Mouse (Mus musculus) lung, adult 2 months (tissue): Measurements from ENCODE around the gene Sema5b. TPM values are rescaled to one million over a fixed set of nuclear protein-coding genes. Genes with fewer than 3 reads are reported as not detected.

Experiments
- DNase-seq: peaks from one replicate; pipeline ENCODE4 v3.0.0; 2022
- H3K4me1 ChIP-seq: fragments of 200-500 bp; 2 replicates; pipeline ENCODE4 v1.6.1; 2011; ENCODE audit warnings: low read length; ENCODE audit not compliant: control insufficient read depth, insufficient read depth
- H3K4me3 ChIP-seq: fragments of 200-500 bp; replicated peaks from 2 replicates; pipeline ENCODE3; 2011; ENCODE audit warnings: low read depth, mild to moderate bottlenecking, control low read depth, low read length; ENCODE audit errors: extremely low read depth
- CTCF ChIP-seq: fragments of 200-500 bp; IDR thresholded peaks from 2 replicates; pipeline ENCODE4 v1.5.1; 2011; ENCODE audit warnings: mild to moderate bottlenecking, low read length, control low read depth; ENCODE audit not compliant: insufficient read depth
- POLR2A ChIP-seq: fragments of 200-500 bp; IDR thresholded peaks from 2 replicates; pipeline ENCODE4 v1.6.1; 2011; ENCODE audit warnings: low read depth, mild to moderate bottlenecking, control low read depth, low read length, borderline replicate concordance; ENCODE audit errors: extremely low read depth
- WGBS: fragments of 180-500 bp; shearing (Covaris S2); methylation state at CpG from one replicate; pipeline ENCODE4 v1.1.7; 2018; 5-methylcytosine and 5-hydroxymethylcytosine counted together
- polyA plus RNA-seq: library from polyadenylated mRNA; depleted of rRNA; stranded (reverse); fragments of >200 nt; gene quantifications from 2 replicates; pipeline ENCODE4 v1.2.3, GENCODE M21; 2012

The Sema5b gene
- polyA plus RNA-seq, 1 experiment = 0.76 TPM

- TF ChIP-seq CTCF (no peak), POLR2A (no peak)
- H3K4me3 ChIP-seq = no peak overlapping the region
- DNase-seq = no peak
- WGBS = 62% methylated on average over 15 of the region's 15 CpGs
- H3K4me1 ChIP-seq = no peaks in the 10 kb centered on the region
These were observed 27.4 kb downstream of the Sema5b start for GRCm38 (mm10) chr16:35568225-35568880.

- WGBS = 58% methylated on average over 2 of the region's 2 CpGs
- TF ChIP-seq CTCF (no peak), POLR2A (no peak)
- Histone ChIP-seq H3K4me3 (no peak overlapping the region), H3K4me1 (no peaks in the 10 kb centered on the region)
- no peak for DNase-seq
These were observed 28.4 kb downstream of the Sema5b start for GRCm38 (mm10) chr16:35569347-35569746.

- no peak for DNase-seq
- H3K4me1 ChIP-seq = no peaks in the 10 kb centered on the region
- 41% methylated on average over 9 of the region's 9 CpGs for WGBS
- no peak overlapping the region for H3K4me3 ChIP-seq
- no peak for TF ChIP-seq CTCF
- TF ChIP-seq POLR2A = no peak
These were observed 28.8 kb downstream of the Sema5b start for GRCm38 (mm10) chr16:35569758-35570157.

GRCm38 (mm10) chr16:35570627-35571026, 29.7 kb downstream of the Sema5b start:
- no peak overlapping the region for H3K4me3 ChIP-seq
- TF ChIP-seq POLR2A (no peak), CTCF (no peak)
- 54% methylated on average over 12 of the region's 12 CpGs for WGBS
- DNase-seq = no peak
- no peaks in the 10 kb centered on the region for H3K4me1 ChIP-seq

GRCm38 (mm10) chr16:35573586-35573985, 32.6 kb downstream of the Sema5b start:
- Histone ChIP-seq H3K4me3 (no peak overlapping the region), H3K4me1 (no peaks in the 10 kb centered on the region)
- TF ChIP-seq POLR2A (no peak), CTCF (no peak)
- 97% methylated on average over 3 of the region's 3 CpGs for WGBS
- no peak for DNase-seq

- no peak for DNase-seq
- WGBS = 84% methylated on average over 11 of the region's 11 CpGs
- no peaks in the 10 kb centered on the region for H3K4me1 ChIP-seq
- no peak for TF ChIP-seq POLR2A
- no peak for TF ChIP-seq CTCF
- no peak overlapping the region for H3K4me3 ChIP-seq
These were observed 36.4 kb downstream of the Sema5b start for GRCm38 (mm10) chr16:35577181-35577941.

- Histone ChIP-seq H3K4me1 (no peaks in the 10 kb centered on the region), H3K4me3 (no peak overlapping the region)
- DNase-seq = no peak
- 75% methylated on average over 7 of the region's 7 CpGs for WGBS
- TF ChIP-seq CTCF = no peak
- TF ChIP-seq POLR2A = no peak
These were observed 40.4 kb downstream of the Sema5b start for GRCm38 (mm10) chr16:35581299-35581698.

GRCm38 (mm10) chr16:35583551-35584080, 42.7 kb downstream of the Sema5b start:
- TF ChIP-seq CTCF (no peak), POLR2A (no peak)
- Histone ChIP-seq H3K4me1 (no peaks in the 10 kb centered on the region), H3K4me3 (no peak overlapping the region)
- WGBS = 68% methylated on average over 4 of the region's 4 CpGs
- no peak for DNase-seq

GRCm38 (mm10) chr16:35585126-35585694, 44.3 kb downstream of the Sema5b start:
- TF ChIP-seq POLR2A (no peak), CTCF (no peak)
- no peaks in the 10 kb centered on the region for H3K4me1 ChIP-seq
- WGBS = 94% methylated on average over 8 of the region's 8 CpGs

More at GRCm38 (mm10) chr16:35585126-35585694, 44.3 kb downstream of the Sema5b start:
- no peak overlapping the region for H3K4me3 ChIP-seq
- DNase-seq = no peak
